Mouse (Mus musculus) testis, adult 2 months (tissue): Measurements from ENCODE around the gene Pde8b.

Experiments used
- CTCF ChIP-seq: fragments of 200-500 bp; IDR thresholded peaks from 2 replicates; pipeline ENCODE4 v1.5.1; 2012; ENCODE audit warnings: low read depth, mild to moderate bottlenecking, inconsistent platforms, low read length, moderate library complexity; ENCODE audit not compliant: control insufficient read depth, insufficient read depth, insufficient replicate concordance
- POLR2A ChIP-seq: fragments of 200-500 bp; IDR thresholded peaks from 2 replicates; pipeline ENCODE4 v1.6.1; 2012; ENCODE audit warnings: low read depth, mild to moderate bottlenecking, inconsistent platforms, low read length, moderate library complexity; ENCODE audit not compliant: control insufficient read depth

DNA sequence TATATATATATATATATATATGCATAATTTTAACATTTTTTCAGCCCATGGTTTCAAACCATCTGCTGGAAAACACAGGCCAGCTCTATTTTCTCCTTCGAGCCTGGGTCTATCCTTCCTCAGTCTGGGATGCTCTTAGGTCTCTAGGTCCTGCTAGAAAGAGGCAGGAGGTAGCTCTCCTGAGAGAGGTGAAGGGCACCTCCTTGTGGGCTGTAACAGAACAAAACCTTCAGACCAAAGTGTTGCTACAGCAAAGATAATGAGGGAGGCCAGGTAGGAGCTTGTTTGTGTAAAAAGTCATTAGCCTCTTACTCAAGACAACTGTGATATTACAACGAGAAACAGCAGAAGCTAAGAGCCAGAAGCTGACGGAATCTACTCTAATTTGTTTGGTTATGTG is 140.6 kb downstream of the Pde8b start:
- TF ChIP-seq CTCF (no peak), POLR2A (no peak)
